Mouse (Mus musculus): ENCODE measurements around the gene Taf11.

Taf11 gene

DNA sequence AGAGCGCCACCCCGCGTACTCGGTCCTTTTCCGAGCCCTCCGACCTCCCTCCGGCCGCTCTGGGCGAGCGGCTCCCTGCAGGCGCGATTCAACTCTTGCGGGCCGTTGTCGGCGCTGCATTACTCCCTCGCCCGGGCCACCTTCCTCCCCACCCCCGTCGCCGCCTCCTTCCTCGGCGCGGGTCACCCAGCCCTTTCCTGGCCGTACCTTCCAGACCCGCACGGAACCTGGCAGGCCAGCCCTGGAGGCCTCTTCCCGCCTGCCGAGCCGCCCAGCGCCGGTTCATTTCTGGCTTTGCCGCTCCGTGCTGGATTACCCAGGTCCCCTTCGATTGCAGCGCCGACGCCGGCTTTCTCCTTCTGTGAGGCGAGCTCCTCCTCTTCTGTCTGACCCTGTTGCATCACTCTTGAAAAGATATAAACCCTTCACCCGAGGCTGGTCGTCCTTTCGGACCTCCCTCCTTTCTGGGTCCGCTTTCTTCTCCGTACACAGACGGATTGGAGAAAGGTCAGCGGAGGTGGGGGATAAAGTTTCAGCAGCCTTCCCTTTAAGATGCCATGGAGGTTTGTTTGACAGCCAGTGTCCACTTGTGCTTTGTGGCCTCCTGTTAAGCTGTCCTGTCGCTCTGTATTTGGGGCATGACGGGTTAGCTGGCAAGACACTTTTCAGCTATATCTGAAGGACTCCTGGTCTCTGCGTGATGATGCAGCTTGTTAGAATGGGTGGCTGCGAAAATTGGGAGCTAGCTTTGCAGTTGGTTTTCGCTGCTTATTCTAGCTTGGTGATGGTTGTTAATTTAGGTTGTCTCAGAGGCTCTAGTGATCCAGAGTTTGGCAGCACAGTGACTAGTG lies 52.6 kb downstream of the Taf11 start:
- DNase-seq (ENCODE audit: extremely low spot score, low spot score): peak; percentile 77

DNA sequence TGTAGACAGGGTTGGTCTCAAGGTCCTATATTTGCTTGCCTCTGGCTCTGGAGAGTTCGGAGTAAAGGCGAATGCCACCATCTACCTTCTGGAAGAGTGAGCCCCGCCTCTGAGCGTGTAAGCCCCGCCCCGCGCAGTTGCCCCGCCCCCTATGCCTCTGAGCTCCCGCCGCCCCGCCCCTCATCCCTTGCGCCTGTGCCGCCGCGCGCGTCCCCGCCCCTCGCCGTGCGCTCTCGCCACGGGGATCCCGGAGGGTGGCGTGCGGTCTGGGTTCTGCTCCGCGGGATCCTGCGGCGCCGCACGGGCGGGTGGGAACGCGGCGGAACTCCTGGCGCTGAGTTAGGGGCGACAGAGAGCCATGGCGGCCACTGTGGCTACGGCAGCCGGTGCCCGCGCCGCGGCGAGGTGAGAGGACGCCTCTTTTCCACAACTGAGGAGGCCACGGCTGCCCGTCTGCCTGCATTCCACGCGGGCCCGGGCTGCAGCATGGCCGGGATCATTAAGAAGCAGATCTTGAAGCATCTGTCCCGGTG lies 53.3 kb downstream of the Taf11 start, which contains the start of gene Uhrf1bp1:
Gene Uhrf1bp1 (plus strand): TSS at position 177 of the 533 bp plus-strand sequence.
- DNase-seq (ENCODE audit: extremely low spot score, low spot score): peak; percentile 88
